Mouse (Mus musculus) MEL (cell line): Measurements from ENCODE around the gene Vps13d. TPM values are rescaled to one million over a fixed set of nuclear protein-coding genes. Genes with fewer than 3 reads are reported as not detected.

Experiments used
- DNase-seq: peaks from one replicate; pipeline ENCODE4 v3.0.0; 2011; ENCODE audit warnings: low read depth, low spot score
- H3K27ac ChIP-seq: 2 replicates; pipeline ENCODE4 v1.5.1; 2012; ENCODE audit warnings: low read depth, mild to moderate bottlenecking, control low read depth, low read length, moderate library complexity; ENCODE audit not compliant: control insufficient read depth
- H3K27me3 ChIP-seq, 2 experiments: fragments of 150-350 bp in 1 of 2; sonication (generic) in 1 of 2; 2 replicates each; pipeline ENCODE4 v1.6.1; 2012; ENCODE audit warnings: low read length in 2 of 2, mild to moderate bottlenecking in 2 of 2, improper control_type of control experiment in 1 of 2, moderate library complexity in 1 of 2; ENCODE audit not compliant: insufficient read depth in 2 of 2, control insufficient read depth in 1 of 2
- H3K36me3 ChIP-seq, 2 experiments: 2 replicates each; pipeline ENCODE4 v1.6.1; 2012 to 2014; ENCODE audit warnings: low read length in 2 of 2, improper control_type of control experiment in 1 of 2, inconsistent platforms in 1 of 2, mild to moderate bottlenecking in 1 of 2; ENCODE audit not compliant: insufficient read depth in 2 of 2, control insufficient read depth in 1 of 2
- H3K4me1 ChIP-seq, 2 experiments: fragments of 150-350 bp in 1 of 2; sonication (generic) in 1 of 2; 2 replicates each; pipeline ENCODE4 v1.6.1; 2012; ENCODE audit warnings: low read length in 2 of 2, improper control_type of control experiment in 1 of 2, mild to moderate bottlenecking in 1 of 2; ENCODE audit not compliant: insufficient read depth in 2 of 2, control insufficient read depth in 1 of 2
- H3K4me3 ChIP-seq, 2 experiments: fragments of 150-350 bp in 1 of 2; sonication (generic) in 1 of 2; 2 replicates each; pipeline ENCODE4 v1.5.1; 2012; ENCODE audit warnings: low read depth in 2 of 2, low read length in 2 of 2, mild to moderate bottlenecking in 2 of 2, moderate library complexity in 2 of 2, control low read depth in 1 of 2, improper control_type of control experiment in 1 of 2; ENCODE audit not compliant: control insufficient read depth in 1 of 2, insufficient read depth in 1 of 2
- H3K79me2 ChIP-seq: 2 replicates; pipeline ENCODE4 v1.6.1; 2012; ENCODE audit warnings: mild to moderate bottlenecking, low read length, moderate library complexity; ENCODE audit not compliant: control insufficient read depth, poor library complexity, insufficient read depth
- H3K9ac ChIP-seq: 2 replicates; pipeline ENCODE4 v1.6.1; 2012; ENCODE audit warnings: low read depth, mild to moderate bottlenecking, control low read depth, low read length, moderate library complexity; ENCODE audit not compliant: control insufficient read depth, poor library complexity, severe bottlenecking
- H3K9me3 ChIP-seq: fragments of 150-350 bp; sonication (generic); replicated peaks from 2 replicates; pipeline ENCODE4 v1.6.1; 2012; ENCODE audit warnings: mild to moderate bottlenecking, low read length, improper control_type of control experiment, moderate library complexity; ENCODE audit not compliant: insufficient read depth
- BHLHE40 ChIP-seq: IDR thresholded peaks from 2 replicates; pipeline ENCODE4 v1.6.1; 2012; ENCODE audit warnings: low read depth, mild to moderate bottlenecking, inconsistent platforms, low read length, improper control_type of control experiment, borderline replicate concordance
- CHD2 ChIP-seq: IDR thresholded peaks from 2 replicates; pipeline ENCODE4 v1.6.1; 2011; ENCODE audit warnings: low read length, improper control_type of control experiment
- EP300 ChIP-seq, 2 experiments: IDR thresholded peaks; 2 replicates each; pipeline ENCODE4 v1.6.1; 2011; ENCODE audit warnings: improper control_type of control experiment in 2 of 2, low read length in 2 of 2, low read depth in 1 of 2, mild to moderate bottlenecking in 1 of 2
- ETS1 ChIP-seq: IDR thresholded peaks from 2 replicates; pipeline ENCODE4 v1.6.1; 2012; ENCODE audit warnings: low read depth, mild to moderate bottlenecking, inconsistent platforms, low read length, improper control_type of control experiment, moderate library complexity
- HCFC1 ChIP-seq: IDR thresholded peaks from 2 replicates; pipeline ENCODE4 v1.6.1; 2012; ENCODE audit warnings: low read depth, mild to moderate bottlenecking, inconsistent platforms, low read length, improper control_type of control experiment, moderate library complexity
- KAT2A ChIP-seq: conservative IDR thresholded peaks from 2 replicates; pipeline ENCODE4 v1.6.1; 2012; ENCODE audit warnings: low read depth, low read length, improper control_type of control experiment, inconsistent platforms
- MAZ ChIP-seq: IDR thresholded peaks from 2 replicates; pipeline ENCODE4 v1.6.1; 2012; ENCODE audit warnings: low read depth, mild to moderate bottlenecking, inconsistent platforms, low read length, improper control_type of control experiment
- MEF2A ChIP-seq: IDR thresholded peaks from 2 replicates; pipeline ENCODE4 v1.6.1; 2014; ENCODE audit warnings: low read depth, mild to moderate bottlenecking, inconsistent platforms, low read length, improper control_type of control experiment; ENCODE audit not compliant: poor library complexity, insufficient replicate concordance, severe bottlenecking; ENCODE audit errors: extremely low read depth
- MYB ChIP-seq: IDR thresholded peaks from 2 replicates; pipeline ENCODE4 v1.6.1; 2011; ENCODE audit warnings: mild to moderate bottlenecking, low read depth, low read length, improper control_type of control experiment
- POLR2A ChIP-seq, 2 experiments: IDR thresholded peaks; 2 replicates each; pipeline ENCODE4 v1.6.1; 2011 to 2012; ENCODE audit warnings: low read length in 2 of 2, mild to moderate bottlenecking in 2 of 2, control low read depth in 1 of 2, improper control_type of control experiment in 1 of 2, low read depth in 1 of 2, moderate library complexity in 1 of 2; ENCODE audit not compliant: control insufficient read depth in 1 of 2, insufficient read depth in 1 of 2, poor library complexity in 1 of 2
- POLR2AphosphoS2 ChIP-seq: IDR thresholded peaks from 2 replicates; pipeline ENCODE4 v1.6.1; 2011; ENCODE audit warnings: low read length, improper control_type of control experiment
- POLR2AphosphoS5 ChIP-seq: IDR thresholded peaks from 2 replicates; pipeline ENCODE4 v1.6.1; 2012; ENCODE audit warnings: low read depth, borderline replicate concordance, mild to moderate bottlenecking, inconsistent platforms, low read length, moderate library complexity, mixed read lengths
- RAD21 ChIP-seq: IDR thresholded peaks from 2 replicates; pipeline ENCODE4 v1.6.1; 2011; ENCODE audit warnings: mild to moderate bottlenecking, low read depth, low read length, improper control_type of control experiment
- TAL1 ChIP-seq: IDR thresholded peaks from 2 replicates; pipeline ENCODE4 v1.6.1; 2012; ENCODE audit warnings: mild to moderate bottlenecking, inconsistent platforms, low read length, moderate library complexity, mixed read lengths
- TBP ChIP-seq: IDR thresholded peaks from 2 replicates; pipeline ENCODE4 v1.8.0; 2011; ENCODE audit warnings: low read depth, low read length, improper control_type of control experiment
- TCF12 ChIP-seq: IDR thresholded peaks from 2 replicates; pipeline ENCODE4 v1.6.1; 2014; ENCODE audit warnings: low read depth, mild to moderate bottlenecking, inconsistent platforms, low read length, improper control_type of control experiment, moderate library complexity
- UBTF ChIP-seq: IDR thresholded peaks from 2 replicates; pipeline ENCODE4 v1.6.1; 2012; ENCODE audit warnings: low read depth, mild to moderate bottlenecking, inconsistent platforms, low read length, improper control_type of control experiment, moderate library complexity, borderline replicate concordance; ENCODE audit not compliant: insufficient read depth
- USF2 ChIP-seq, 2 experiments: IDR thresholded peaks; 2 replicates each; pipeline ENCODE4 v1.6.1; 2011 to 2012; ENCODE audit warnings: improper control_type of control experiment in 2 of 2, low read length in 2 of 2, borderline replicate concordance in 1 of 2, inconsistent platforms in 1 of 2, low read depth in 1 of 2, mild to moderate bottlenecking in 1 of 2; ENCODE audit not compliant: insufficient read depth in 1 of 2
- ZKSCAN1 ChIP-seq: IDR thresholded peaks from 2 replicates; pipeline ENCODE4 v1.6.1; 2012; ENCODE audit warnings: low read depth, mild to moderate bottlenecking, inconsistent platforms, low read length, improper control_type of control experiment, moderate library complexity
- polyA plus RNA-seq, 2 experiments: library from polyadenylated mRNA; stranded (reverse) in 1 of 2; unstranded in 1 of 2; fragments of >175 nt in 1 of 2; fragments of >200 nt in 1 of 2; gene quantifications; 2 replicates each; pipeline versions ENCODE4 v1.2.1 to v1.2.4; 2012; ENCODE audit warnings: low replicate concordance in 2 of 2, low read depth in 1 of 2; ENCODE audit not compliant: insufficient read length in 2 of 2, insufficient read depth in 1 of 2, missing spikeins in 1 of 2
- total RNA-seq: library from RNA; depleted of rRNA; stranded (reverse); fragments of 300-350 nt; gene quantifications from 2 replicates; pipeline ENCODE4 v1.2.3, GENCODE M21; 2012

Gene Vps13d
- total and polyA plus RNA-seq, 3 experiments: 8.9 to 14.5 (median 13.2) TPM

DNA sequence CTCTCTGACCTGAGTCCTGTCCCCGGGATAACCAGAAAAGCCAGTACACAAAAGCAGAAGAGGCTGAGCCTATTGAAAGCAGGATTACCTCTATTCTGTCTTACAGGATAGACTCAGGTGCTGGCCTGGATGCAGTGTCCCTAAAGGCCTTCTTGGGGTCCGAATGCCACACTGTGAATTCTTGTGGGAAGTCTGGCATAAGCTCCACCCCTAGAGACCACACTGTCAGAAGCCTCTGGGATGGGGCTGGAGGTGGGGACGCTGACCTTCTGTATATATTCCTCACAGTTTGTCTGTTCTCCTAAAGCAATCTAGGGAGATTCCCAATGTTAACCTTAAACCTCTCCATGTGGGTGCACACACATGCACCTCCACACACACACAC lies 244.5 kb downstream of the Vps13d start:
- DNase-seq: no peak
- no peak overlapping the region for H3K9ac ChIP-seq
- H3K4me1 ChIP-seq: peaks cover 0 to 4% of the 10 kb centered on the region in 2 experiments; a peak in 2 of 4 replicates
- H3K36me3 ChIP-seq: peaks cover 0 to 3% of the 10 kb centered on the region in 2 experiments; a peak in 2 of 4 replicates
- H3K27me3 ChIP-seq: no peaks in the 10 kb centered on the region
- no peak for TF ChIP-seq USF2 (IDR thresholded peaks at IDR 0.05; ENCODE audit: borderline replicate concordance in 1 of 2, insufficient read depth in 1 of 2, low read depth in 1 of 2, low read length in 2 of 2)
- TF ChIP-seq ETS1: no peak
- no peaks in the 10 kb centered on the region for H3K79me2 ChIP-seq
- no peak overlapping the region for H3K27ac ChIP-seq
- no peaks in the 10 kb centered on the region for H3K9me3 ChIP-seq
- no peak overlapping the region for H3K4me3 ChIP-seq

DNA sequence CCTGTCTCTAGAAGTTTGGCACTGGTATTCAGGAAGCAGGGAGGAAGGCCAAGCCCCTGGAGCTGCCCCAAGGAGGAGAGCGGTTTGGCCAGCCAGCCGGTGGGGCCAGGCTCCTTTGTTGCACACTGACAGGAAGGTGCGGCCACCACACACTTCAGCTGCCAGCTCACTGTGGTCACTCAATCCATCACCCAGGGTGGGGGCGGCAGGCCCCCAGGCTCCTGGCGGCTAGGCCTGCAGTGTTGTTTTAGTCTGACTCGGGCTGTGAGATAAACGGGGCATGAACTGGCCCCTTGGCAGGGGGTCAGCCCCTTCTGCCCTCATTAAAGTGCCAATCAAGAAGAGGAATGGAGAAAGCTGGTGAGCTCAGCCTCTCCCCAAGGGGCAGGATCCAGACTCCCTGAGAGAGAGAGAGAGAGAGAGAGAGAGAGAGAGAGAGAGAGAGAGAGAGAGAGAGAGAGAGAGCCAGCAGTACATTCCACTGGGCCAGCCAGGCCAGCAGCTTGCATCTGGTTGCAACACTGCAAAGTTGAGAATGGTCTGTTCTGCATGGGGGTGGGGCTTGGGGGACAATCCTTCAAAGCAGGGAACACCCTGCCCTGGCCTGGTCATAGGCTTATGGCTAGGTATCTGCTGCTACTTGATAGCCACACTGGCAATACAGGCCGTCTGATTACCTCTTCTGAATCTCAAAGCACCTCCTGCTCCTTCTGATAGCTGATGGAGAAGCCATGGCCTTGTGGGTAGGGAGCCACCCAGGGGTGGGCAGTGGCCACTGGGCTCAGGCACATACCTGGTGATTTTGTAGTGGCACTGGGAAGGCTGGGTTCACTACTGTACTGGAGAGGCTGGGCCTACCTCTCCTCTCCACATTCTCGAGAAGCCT lies 245.1 kb downstream of the Vps13d start:
- Histone ChIP-seq H3K9me3 (no peaks in the 10 kb centered on the region), H3K27me3 (no peaks in the 10 kb centered on the region), H3K79me2 (no peaks in the 10 kb centered on the region), H3K9ac (no peak overlapping the region), H3K36me3 (peaks cover 0 to 3% of the 10 kb centered on the region in 2 experiments; a peak in 2 of 4 replicates), H3K4me3 (no peak overlapping the region), H3K4me1 (peaks cover 0 to 4% of the 10 kb centered on the region in 2 experiments; a peak in 2 of 4 replicates), H3K27ac (no peak overlapping the region)
- DNase-seq: no peak
- TF ChIP-seq TCF12 (no peak), KAT2A (no peak), ZKSCAN1 (no peak), RAD21 (no peak), MAZ (no peak), EP300 (IDR thresholded peaks at IDR 0.05; ENCODE audit: low read depth in 1 of 2, low read length in 2 of 2) (no peak), MYB (no peak), TAL1 (no peak), CHD2 (no peak), BHLHE40 (no peak), MEF2A (no peak), POLR2A (IDR thresholded peaks at IDR 0.05; ENCODE audit: control insufficient read depth in 1 of 2, insufficient read depth in 1 of 2, low read depth in 1 of 2, low read length in 2 of 2, poor library complexity in 1 of 2) (no peak), TBP (no peak), POLR2AphosphoS2 (no peak), HCFC1 (no peak), POLR2AphosphoS5 (no peak), UBTF (no peak)
